Mouse (Mus musculus) liver, embryonic 13.5 days (tissue): ENCODE data around the gene Keap1. TPM values are rescaled to one million over a fixed set of nuclear protein-coding genes. Genes with fewer than 3 reads are reported as not detected.

Experiments used
- ATAC-seq: fragments of 200-750 bp; cut with Nextera tagmentation; 2 replicates; pipeline ENCODE4 v1.8.0; 2017; ENCODE audit warnings: low read depth, mild to moderate bottlenecking, moderate number of reproducible peaks, moderate library complexity
- DNase-seq: peaks from one replicate; pipeline ENCODE4 v3.0.0; 2022
- H3K27ac ChIP-seq: fragments of 300-500 bp; sonication (generic); 2 replicates; pipeline ENCODE4 v1.5.1; 2015; ENCODE audit warnings: moderate library complexity, mild to moderate bottlenecking, inconsistent platforms
- H3K27me3 ChIP-seq: fragments of 300-500 bp; sonication (generic); 2 replicates; pipeline ENCODE4 v1.6.1; 2015; ENCODE audit warnings: mild to moderate bottlenecking, inconsistent platforms
- H3K36me3 ChIP-seq: fragments of 300-500 bp; sonication (generic); 2 replicates; pipeline ENCODE4 v1.6.1; 2015; ENCODE audit warnings: mild to moderate bottlenecking, inconsistent platforms
- H3K4me1 ChIP-seq: fragments of 300-500 bp; sonication (generic); replicated peaks from 2 replicates; pipeline ENCODE4 v1.6.1; 2015; ENCODE audit warnings: inconsistent platforms
- H3K4me2 ChIP-seq: fragments of 300-500 bp; sonication (generic); 2 replicates; pipeline ENCODE4 v1.6.1; 2015; ENCODE audit warnings: inconsistent platforms, mild to moderate bottlenecking, moderate library complexity
- H3K4me3 ChIP-seq: fragments of 300-500 bp; sonication (generic); replicated peaks from 2 replicates; pipeline ENCODE4 v1.5.1; 2015; ENCODE audit warnings: mild to moderate bottlenecking, inconsistent platforms
- H3K9ac ChIP-seq: fragments of 300-500 bp; sonication (generic); 2 replicates; pipeline ENCODE4 v1.6.1; 2015; ENCODE audit warnings: mild to moderate bottlenecking, inconsistent platforms
- H3K9me3 ChIP-seq: fragments of 300-500 bp; sonication (generic); replicated peaks from 2 replicates; pipeline ENCODE4 v1.6.1; 2016; ENCODE audit warnings: inconsistent platforms
- WGBS: fragments of 180-500 bp; shearing (Covaris S2); methylation state at CpG from one replicate; pipeline ENCODE4 v1.1.7; 2015; ENCODE audit not compliant: insufficient replicate concordance; 5-methylcytosine and 5-hydroxymethylcytosine counted together
- polyA plus RNA-seq: library from polyadenylated mRNA; unstranded; fragments of >200 nt; fragmentation: Nextera tagmentation; extraction: Ambion mirVana; gene quantifications from 2 replicates; pipeline ENCODE4 v1.2.1, GENCODE M21; 2015

The Keap1 gene
- polyA plus RNA-seq, result 31.9 TPM in 2 replicates

GRCm38 (mm10) chr9:21238733-21239464 lies at the start of gene Keap1:
Keap1 (minus strand) TSS chr9:21239361.
- ATAC-seq (peak; percentile 87), DNase-seq (peak; percentile 79)
- H3K9me3 ChIP-seq, result no peaks in the 10 kb centered on the region
- peak within 1 kb of the TSS; percentile 100 for H3K9ac ChIP-seq
- whole genome bisulfite sequencing, result under 1% methylated on average over 80 of the region's 90 CpGs
- H3K4me1 ChIP-seq, result peaks cover 52% of the 10 kb centered on the region
- H3K27me3 ChIP-seq, result peaks cover 24% of the 10 kb centered on the region
- peak within 1 kb of the TSS; percentile 98 for H3K4me3 ChIP-seq
- H3K27ac ChIP-seq, result peak within 1 kb of the TSS; percentile 97
- H3K4me2 ChIP-seq, result peak within 1 kb of the TSS; percentile 94
- peaks cover 33% of the 10 kb centered on the region for H3K36me3 ChIP-seq

- H3K9ac ChIP-seq, result peak overlapping the region; percentile 96
- H3K9me3 ChIP-seq, result no peaks in the 10 kb centered on the region
- no peak for ATAC-seq
Measured at GRCm38 (mm10) chr9:21288404-21289336, 49.5 kb upstream of the Keap1 start.

GRCm38 (mm10) chr9:21287571-21288402 lies 48.6 kb upstream of the Keap1 start, which contains the start of gene Kri1:
Kri1 (minus strand) TSS chr9:21287969.
- DNase-seq, result peak; percentile 100
- peaks cover 63% of the 10 kb centered on the region for H3K4me1 ChIP-seq

More at GRCm38 (mm10) chr9:21288404-21289336, 49.5 kb upstream of the Keap1 start:
- WGBS, result 45% methylated on average over 13 of the region's 13 CpGs
- H3K4me1 ChIP-seq, result peaks cover 65% of the 10 kb centered on the region
- peak overlapping the region; percentile 94 for H3K4me3 ChIP-seq
- H3K27ac ChIP-seq, result peak overlapping the region; percentile 97
- DNase-seq, result peak; percentile 26
- peaks cover 40% of the 10 kb centered on the region for H3K36me3 ChIP-seq
- H3K27me3 ChIP-seq, result no peaks in the 10 kb centered on the region
- peak overlapping the region; percentile 94 for H3K4me2 ChIP-seq

GRCm38 (mm10) chr9:21286753-21287152 lies 47.6 kb upstream of the Keap1 start:
- WGBS, result 7% methylated on average over 3 of the region's 3 CpGs
- Histone ChIP-seq H3K4me2 (peak overlapping the region; percentile 94), H3K4me1 (peaks cover 56% of the 10 kb centered on the region), H3K27ac (peak overlapping the region; percentile 97), H3K9ac (peak overlapping the region; percentile 88), H3K4me3 (peak overlapping the region; percentile 94), H3K27me3 (no peaks in the 10 kb centered on the region), H3K9me3 (no peaks in the 10 kb centered on the region), H3K36me3 (peaks cover 57% of the 10 kb centered on the region)
- ATAC-seq (no peak), DNase-seq (no peak)

More at GRCm38 (mm10) chr9:21287571-21288402, 48.6 kb upstream of the Keap1 start, which contains the start of gene Kri1:
- peak; percentile 76 for ATAC-seq
- H3K4me2 ChIP-seq, result peak within 1 kb of the TSS; percentile 94
- H3K27me3 ChIP-seq, result no peaks in the 10 kb centered on the region
- H3K36me3 ChIP-seq, result peaks cover 47% of the 10 kb centered on the region
- H3K4me3 ChIP-seq, result peak within 1 kb of the TSS; percentile 94
- H3K9me3 ChIP-seq, result no peaks in the 10 kb centered on the region
- H3K27ac ChIP-seq, result peak within 1 kb of the TSS; percentile 97
- H3K9ac ChIP-seq, result peak within 1 kb of the TSS; percentile 96
- under 1% methylated on average over 59 of the region's 59 CpGs for WGBS

GRCm38 (mm10) chr9:21283994-21284393 lies 44.8 kb upstream of the Keap1 start:
- no peaks in the 10 kb centered on the region for H3K9me3 ChIP-seq
- WGBS, result 85% methylated on average over 3 of the region's 3 CpGs
- no peak for DNase-seq
- no peak for ATAC-seq
- H3K27me3 ChIP-seq, result no peaks in the 10 kb centered on the region
- H3K4me3 ChIP-seq, result no peak overlapping the region
- peak overlapping the region; percentile 70 for H3K27ac ChIP-seq
- 0 out of 2 replicates have a peak overlapping the region, but pooled peaks have one; percentile 26 for H3K9ac ChIP-seq
- no peak overlapping the region for H3K4me2 ChIP-seq
- H3K36me3 ChIP-seq, result peaks cover 81% of the 10 kb centered on the region
- H3K4me1 ChIP-seq, result peaks cover 42% of the 10 kb centered on the region

GRCm38 (mm10) chr9:21283591-21283990 lies 44.4 kb upstream of the Keap1 start:
- Histone ChIP-seq H3K36me3 (peaks cover 81% of the 10 kb centered on the region), H3K4me2 (no peak overlapping the region), H3K9ac (no peak overlapping the region), H3K4me1 (peaks cover 38% of the 10 kb centered on the region), H3K9me3 (no peaks in the 10 kb centered on the region), H3K4me3 (no peak overlapping the region), H3K27me3 (no peaks in the 10 kb centered on the region), H3K27ac (peak overlapping the region; percentile 70)
- 89% methylated on average over 5 of the region's 5 CpGs for WGBS
- ATAC-seq, result no peak
- DNase-seq, result no peak

GRCm38 (mm10) chr9:21277776-21278175 lies 38.6 kb upstream of the Keap1 start:
- peaks cover 100% of the 10 kb centered on the region for H3K36me3 ChIP-seq
- no peak for DNase-seq
- WGBS, result 89% methylated on average over 5 of the region's 5 CpGs
- no peak overlapping the region for H3K4me2 ChIP-seq
- no peak for ATAC-seq
- peaks cover 37% of the 10 kb centered on the region for H3K4me1 ChIP-seq
- H3K27ac ChIP-seq, result no peak overlapping the region
- no peak overlapping the region for H3K4me3 ChIP-seq
- H3K27me3 ChIP-seq, result no peaks in the 10 kb centered on the region
- no peaks in the 10 kb centered on the region for H3K9me3 ChIP-seq
- H3K9ac ChIP-seq, result no peak overlapping the region

- H3K9ac ChIP-seq, result no peak overlapping the region
- H3K27me3 ChIP-seq, result no peaks in the 10 kb centered on the region
- ATAC-seq (no peak), DNase-seq (no peak)
- peak overlapping the region; percentile 43; the same call in 1 of the 2 replicates for H3K27ac ChIP-seq
- peaks cover 39% of the 10 kb centered on the region for H3K4me1 ChIP-seq
- H3K4me3 ChIP-seq, result no peak overlapping the region
- H3K4me2 ChIP-seq, result no peak overlapping the region
- 85% methylated on average over 8 of the region's 8 CpGs for WGBS
- peaks cover 100% of the 10 kb centered on the region for H3K36me3 ChIP-seq
- no peaks in the 10 kb centered on the region for H3K9me3 ChIP-seq
Measured at GRCm38 (mm10) chr9:21276307-21276706, 37.1 kb upstream of the Keap1 start.

- no peak for DNase-seq
- no peak overlapping the region for H3K4me2 ChIP-seq
- peak overlapping the region; percentile 70 for H3K27ac ChIP-seq
- no peaks in the 10 kb centered on the region for H3K27me3 ChIP-seq
- no peak overlapping the region for H3K9ac ChIP-seq
- ATAC-seq, result no peak
- no peak overlapping the region for H3K4me3 ChIP-seq
- peaks cover 39% of the 10 kb centered on the region for H3K4me1 ChIP-seq
- WGBS, result 89% methylated on average over 12 of the region's 12 CpGs
- no peaks in the 10 kb centered on the region for H3K9me3 ChIP-seq
- H3K36me3 ChIP-seq, result peaks cover 100% of the 10 kb centered on the region
Measured at GRCm38 (mm10) chr9:21275727-21276126, 36.6 kb upstream of the Keap1 start.

GRCm38 (mm10) chr9:21275013-21275710 lies 36.0 kb upstream of the Keap1 start:
- peaks cover 100% of the 10 kb centered on the region for H3K36me3 ChIP-seq
- no peaks in the 10 kb centered on the region for H3K9me3 ChIP-seq
- H3K27me3 ChIP-seq, result no peaks in the 10 kb centered on the region
- peaks cover 39% of the 10 kb centered on the region for H3K4me1 ChIP-seq
- H3K9ac ChIP-seq, result peak overlapping the region; percentile 7; the same call in 1 of the 2 replicates
- H3K4me3 ChIP-seq, result no peak overlapping the region
- peak overlapping the region; percentile 70 for H3K27ac ChIP-seq
- ATAC-seq (peak; percentile 69), DNase-seq (peak; percentile 29)
- WGBS, result 64% methylated on average over 7 of the region's 7 CpGs
- 0 out of 2 replicates have a peak overlapping the region, but pooled peaks have one; percentile 4 for H3K4me2 ChIP-seq
